Mouse (Mus musculus) embryonic facial prominence, embryonic 11.5 days (tissue): Measurements from ENCODE around the gene Wnt7a. TPM values are rescaled to one million over a fixed set of nuclear protein-coding genes. Genes with fewer than 3 reads are reported as not detected.

ENCODE experiments used
- ATAC-seq: fragments of 200-750 bp; cut with Nextera tagmentation; replicated peaks from 2 replicates; pipeline ENCODE4 v1.8.0; 2017; ENCODE audit warnings: low read depth; ENCODE audit not compliant: insufficient number of reproducible peaks, low FRiP score, low TSS enrichment
- DNase-seq: peaks from one replicate; pipeline ENCODE4 v3.0.0-alpha.2; 2015; ENCODE audit warnings: low spot score
- H3K27ac ChIP-seq: fragments of 300-500 bp; sonication (generic); replicated peaks from 2 replicates; pipeline ENCODE4 v1.5.1; 2014; ENCODE audit warnings: mild to moderate bottlenecking, low read depth, low read length, control low read depth
- H3K27me3 ChIP-seq: fragments of 300-500 bp; sonication (generic); 2 replicates; pipeline ENCODE4 v1.6.1; 2014; ENCODE audit warnings: mild to moderate bottlenecking, low read length, moderate library complexity, mixed read lengths; ENCODE audit not compliant: control insufficient read depth, insufficient read depth
- H3K36me3 ChIP-seq: fragments of 300-500 bp; sonication (generic); replicated peaks from 2 replicates; pipeline ENCODE4 v1.6.1; 2014; ENCODE audit warnings: low read depth, mild to moderate bottlenecking, low read length, moderate library complexity, mixed read lengths; ENCODE audit not compliant: control insufficient read depth, insufficient read depth
- H3K4me1 ChIP-seq: fragments of 300-500 bp; sonication (generic); 2 replicates; pipeline ENCODE4 v1.6.1; 2014; ENCODE audit warnings: low read length, mixed read lengths; ENCODE audit not compliant: control insufficient read depth, insufficient read depth
- H3K4me2 ChIP-seq: fragments of 300-500 bp; sonication (generic); 2 replicates; pipeline ENCODE4 v1.6.1; 2014; ENCODE audit warnings: low read depth, mild to moderate bottlenecking, control low read depth, low read length, moderate library complexity
- H3K4me3 ChIP-seq: fragments of 300-500 bp; sonication (generic); 2 replicates; pipeline ENCODE4 v1.5.1; 2014; ENCODE audit warnings: low read depth, low read length, control low read depth
- H3K9ac ChIP-seq: fragments of 300-500 bp; sonication (generic); replicated peaks from 2 replicates; pipeline ENCODE4 v1.6.1; 2014; ENCODE audit warnings: mild to moderate bottlenecking, control low read depth, low read length
- H3K9me3 ChIP-seq: fragments of 300-500 bp; sonication (generic); replicated peaks from 2 replicates; pipeline ENCODE4 v1.6.1; 2016; ENCODE audit warnings: mild to moderate bottlenecking, low read length, inconsistent platforms, mixed read lengths; ENCODE audit not compliant: control insufficient read depth
- WGBS: fragments of 180-500 bp; shearing (Covaris S2); extraction: QIAGEN DNeasy Blood & Tissue Kit; methylation state at CpG from one replicate; pipeline ENCODE4 v1.1.7; 2014; 5-methylcytosine and 5-hydroxymethylcytosine counted together
- polyA plus RNA-seq: library from polyadenylated mRNA; unstranded; fragments of >200 nt; fragmentation: Nextera tagmentation; extraction: Ambion mirVana; gene quantifications from 2 replicates; pipeline ENCODE4 v1.2.1, GENCODE M21; 2014

Gene Wnt7a
- polyA plus RNA-seq, 1 experiment from 2014 or later = 1.3 TPM

- peak overlapping the region; percentile 93 for H3K4me2 ChIP-seq
- no peak for ATAC-seq
- H3K9ac ChIP-seq = no peak overlapping the region
- under 1% methylated on average over 34 of the region's 34 CpGs for WGBS
- peak overlapping the region; percentile 53 for H3K4me3 ChIP-seq
- DNase-seq = peak; percentile 51
- H3K36me3 ChIP-seq = no peaks in the 10 kb centered on the region
- no peak overlapping the region for H3K27ac ChIP-seq
- H3K27me3 ChIP-seq = peaks cover 53% of the 10 kb centered on the region
- no peaks in the 10 kb centered on the region for H3K9me3 ChIP-seq
- H3K4me1 ChIP-seq = peaks cover 6% of the 10 kb centered on the region; the same call in 1 of the 2 replicates
These were observed 1.6 kb downstream of the Wnt7a start for GRCm38 (mm10) chr6:91409448-91410167.

DNA sequence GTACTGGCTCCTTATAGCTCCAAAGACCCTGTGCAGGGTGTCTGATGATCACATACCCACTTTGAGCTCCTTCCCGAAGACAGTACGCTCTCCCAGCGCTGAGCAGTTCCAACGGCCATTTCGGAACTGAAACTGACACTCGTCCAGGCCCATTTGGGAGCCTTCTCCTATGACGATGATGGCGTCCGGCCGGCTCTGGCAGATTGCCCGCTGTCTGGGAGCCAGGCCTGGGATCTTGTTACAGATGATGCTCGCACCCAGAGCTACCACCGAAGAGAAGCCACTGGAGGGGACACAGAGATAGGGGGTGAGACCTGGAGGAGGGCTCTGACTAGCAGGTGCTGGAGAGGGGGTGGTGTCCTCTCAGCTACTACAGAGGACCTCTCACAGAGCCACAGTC, 2.5 kb downstream of the Wnt7a start:
- Histone ChIP-seq H3K36me3 (no peaks in the 10 kb centered on the region), H3K9me3 (no peaks in the 10 kb centered on the region), H3K4me2 (no peak overlapping the region)

DNA sequence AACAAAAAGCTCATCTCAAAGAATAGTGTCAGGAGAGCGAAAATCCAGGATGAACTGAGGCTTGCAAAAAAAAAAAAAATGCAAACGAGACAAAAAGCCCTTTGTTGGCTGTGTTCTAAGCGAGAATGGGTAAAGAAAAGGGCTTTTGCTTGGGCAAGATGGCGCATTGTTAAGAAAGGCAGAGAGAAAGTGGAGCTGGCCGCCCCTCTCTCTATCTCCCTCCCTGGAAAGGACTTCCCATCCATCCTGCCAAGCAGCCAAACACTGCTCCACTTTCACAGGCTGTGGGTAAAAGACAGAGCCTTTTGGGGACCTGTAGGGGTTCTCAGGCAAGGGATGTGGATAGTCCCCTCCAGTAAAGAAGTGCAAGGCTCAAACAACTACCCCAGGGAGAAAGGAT, 9.6 kb downstream of the Wnt7a start:
- 18% methylated on average over 5 of the region's 5 CpGs for WGBS
- Histone ChIP-seq H3K9ac (no peak overlapping the region; the same call in 1 of the 2 replicates), H3K4me3 (no peak overlapping the region), H3K27me3 (no peaks in the 10 kb centered on the region), H3K4me2 (no peak overlapping the region), H3K27ac (no peak overlapping the region), H3K9me3 (no peaks in the 10 kb centered on the region), H3K4me1 (no peaks in the 10 kb centered on the region), H3K36me3 (no peaks in the 10 kb centered on the region)
- DNase-seq = no peak
- ATAC-seq = no peak

More for the DNA sequence above, 2.5 kb downstream of the Wnt7a start:
- DNase-seq = no peak
- WGBS = 80% methylated on average over 13 of the region's 13 CpGs
- Histone ChIP-seq H3K9ac (no peak overlapping the region), H3K27me3 (peaks cover 45% of the 10 kb centered on the region), H3K4me3 (no peak overlapping the region), H3K27ac (no peak overlapping the region), H3K4me1 (peaks cover 6% of the 10 kb centered on the region; the same call in 1 of the 2 replicates)
- no peak for ATAC-seq

- H3K9ac ChIP-seq = no peak overlapping the region
- no peaks in the 10 kb centered on the region for H3K36me3 ChIP-seq
- DNase-seq (no peak), ATAC-seq (no peak)
- H3K4me2 ChIP-seq = no peak overlapping the region
- no peak overlapping the region for H3K27ac ChIP-seq
- no peaks in the 10 kb centered on the region; the same call in 1 of the 2 replicates for H3K27me3 ChIP-seq
- no peaks in the 10 kb centered on the region for H3K9me3 ChIP-seq
- H3K4me1 ChIP-seq = no peaks in the 10 kb centered on the region
- no peak overlapping the region for H3K4me3 ChIP-seq
- WGBS = 85% methylated on average over 12 of the region's 12 CpGs
These were observed 10.6 kb downstream of the Wnt7a start for GRCm38 (mm10) chr6:91400514-91400913.

GRCm38 (mm10) chr6:91392475-91393174, 18.5 kb downstream of the Wnt7a start:
- H3K36me3 ChIP-seq = no peaks in the 10 kb centered on the region
- 87% methylated on average over 5 of the region's 5 CpGs for WGBS
- H3K4me2 ChIP-seq = no peak overlapping the region
- H3K4me1 ChIP-seq = no peaks in the 10 kb centered on the region
- H3K27me3 ChIP-seq = no peaks in the 10 kb centered on the region; the same call in 1 of the 2 replicates
- no peak overlapping the region for H3K9ac ChIP-seq
- no peak overlapping the region for H3K27ac ChIP-seq
- DNase-seq = no peak
- ATAC-seq = no peak
- no peak overlapping the region for H3K4me3 ChIP-seq
- no peaks in the 10 kb centered on the region for H3K9me3 ChIP-seq

DNA sequence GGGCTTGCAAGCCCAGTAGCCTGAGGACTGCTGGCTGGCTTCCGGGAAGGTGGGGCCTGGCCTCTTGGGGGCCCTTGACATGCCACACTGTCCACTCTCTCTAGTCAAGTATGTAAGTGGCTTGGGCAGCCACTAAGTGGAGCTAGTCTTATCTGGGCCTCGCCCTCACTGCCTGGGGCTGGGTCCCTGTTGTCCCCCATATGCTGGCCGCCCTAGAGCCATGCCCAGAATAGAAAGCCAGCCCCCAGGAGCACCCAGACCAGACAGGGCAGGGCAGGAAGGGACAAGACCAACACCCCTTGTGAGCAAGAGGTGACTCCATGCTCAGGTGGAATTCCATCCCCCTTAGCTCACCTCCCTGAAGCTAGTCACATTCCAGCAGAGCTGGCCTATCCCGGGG, 22.0 kb downstream of the Wnt7a start:
- no peaks in the 10 kb centered on the region for H3K36me3 ChIP-seq
- ATAC-seq = no peak

GRCm38 (mm10) chr6:91384415-91384814, 26.7 kb downstream of the Wnt7a start:
- Histone ChIP-seq H3K9me3 (no peaks in the 10 kb centered on the region), H3K4me3 (no peak overlapping the region), H3K27me3 (no peaks in the 10 kb centered on the region), H3K4me1 (no peaks in the 10 kb centered on the region), H3K4me2 (no peak overlapping the region), H3K27ac (no peak overlapping the region), H3K9ac (no peak overlapping the region), H3K36me3 (no peaks in the 10 kb centered on the region)
- 80% methylated on average over 2 of the region's 2 CpGs for WGBS
- DNase-seq (no peak), ATAC-seq (no peak)

More for the DNA sequence above, 22.0 kb downstream of the Wnt7a start:
- no peak overlapping the region for H3K27ac ChIP-seq
- H3K9me3 ChIP-seq = no peaks in the 10 kb centered on the region
- no peak overlapping the region for H3K4me3 ChIP-seq
- H3K9ac ChIP-seq = no peak overlapping the region
- DNase-seq = no peak
- H3K27me3 ChIP-seq = no peaks in the 10 kb centered on the region
- 57% methylated on average over 4 of the region's 4 CpGs for WGBS
- no peak overlapping the region for H3K4me2 ChIP-seq
- H3K4me1 ChIP-seq = no peaks in the 10 kb centered on the region

DNA sequence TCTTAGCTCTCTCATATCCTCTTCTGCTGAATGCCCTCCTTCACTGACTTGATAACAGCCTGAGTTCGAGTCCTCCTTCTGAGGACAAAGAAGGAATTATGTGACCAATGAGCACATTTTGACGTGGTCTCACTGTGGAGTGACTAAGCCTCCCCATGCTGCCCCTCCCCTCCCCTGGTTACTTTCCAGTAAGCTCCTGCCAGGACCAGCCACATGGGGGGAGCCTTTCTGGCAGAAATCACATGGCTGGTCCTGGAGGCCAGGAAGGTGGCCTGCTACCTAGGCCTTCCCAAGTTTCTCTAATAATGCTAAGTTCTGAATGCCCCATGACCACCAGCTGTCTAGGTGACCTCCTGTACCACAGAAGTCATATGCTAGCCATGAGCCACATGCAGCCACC, 27.3 kb downstream of the Wnt7a start:
- Histone ChIP-seq H3K4me3 (no peak overlapping the region), H3K4me2 (no peak overlapping the region), H3K27ac (no peak overlapping the region), H3K9me3 (no peaks in the 10 kb centered on the region), H3K36me3 (no peaks in the 10 kb centered on the region), H3K27me3 (no peaks in the 10 kb centered on the region), H3K9ac (no peak overlapping the region), H3K4me1 (no peaks in the 10 kb centered on the region)
- no peak for DNase-seq
- ATAC-seq = no peak
- 60% methylated on average over 2 of the region's 2 CpGs for WGBS
